Mouse (Mus musculus) right cerebral cortex, adult 18-20 months (tissue): ENCODE measurements around the gene Fam160a2.
A peak's percentile ranks its signal among the peaks of the same experiment; 100 is the strongest.
"Not testable (repeated sequence)": the region's sequence is repeated elsewhere in the genome, so short reads cannot be mapped to it uniquely, and the experiment has no call there.

Source experiments
- DNase-seq: peaks from one replicate; pipeline ENCODE4 v3.0.0; 2022; ENCODE audit warnings: mixed read lengths

Fam160a2 gene

GRCm38 (mm10) chr7:105390236-105390635 lies 9.6 kb downstream of the Fam160a2 start:
- DNase-seq, result no peak

- DNase-seq, result no peak
Measured at GRCm38 (mm10) chr7:105387696-105388095, 12.2 kb downstream of the Fam160a2 start.

- no peak for DNase-seq
Measured at GRCm38 (mm10) chr7:105380329-105380728, 19.5 kb downstream of the Fam160a2 start.

GRCm38 (mm10) chr7:105374866-105375265 lies 25.0 kb downstream of the Fam160a2 start, which contains the start of gene Gm5901:
TSS of gene Gm5901 (plus strand) at chr7:105375038.
- DNase-seq, result no peak

GRCm38 (mm10) chr7:105373976-105374375 lies 25.9 kb downstream of the Fam160a2 start:
- peak; percentile 17 for DNase-seq

GRCm38 (mm10) chr7:105373509-105373908 lies 26.3 kb downstream of the Fam160a2 start:
- DNase-seq, result no peak

GRCm38 (mm10) chr7:105372912-105373311 lies 26.9 kb downstream of the Fam160a2 start:
- no peak for DNase-seq

- no peak for DNase-seq
Measured at GRCm38 (mm10) chr7:105368521-105368920, 31.3 kb downstream of the Fam160a2 start.

GRCm38 (mm10) chr7:105367930-105368329 lies 31.9 kb downstream of the Fam160a2 start, which contains the start of gene Olfr692:
TSS of gene Olfr692 (plus strand) at chr7:105368230.
- DNase-seq, result no peak

- no peak for DNase-seq
Measured at GRCm38 (mm10) chr7:105367268-105367667, 32.6 kb downstream of the Fam160a2 start.

- no peak for DNase-seq
Measured at GRCm38 (mm10) chr7:105361713-105362112, 38.1 kb downstream of the Fam160a2 start.

- not testable (repeated sequence) for DNase-seq
Measured at GRCm38 (mm10) chr7:105356487-105356886, 43.4 kb downstream of the Fam160a2 start.

GRCm38 (mm10) chr7:105356064-105356463 lies 43.8 kb downstream of the Fam160a2 start:
- DNase-seq, result not testable (repeated sequence)

- no peak for DNase-seq
Measured at GRCm38 (mm10) chr7:105342752-105343151, 57.1 kb downstream of the Fam160a2 start.

- no peak for DNase-seq
Measured at GRCm38 (mm10) chr7:105342170-105342569, 57.7 kb downstream of the Fam160a2 start, which contains the start of gene Olfr691. TSS of gene Olfr691 (minus strand) at chr7:105342270.

- DNase-seq, result no peak
Measured at GRCm38 (mm10) chr7:105334004-105334403, 65.8 kb downstream of the Fam160a2 start, which contains the start of gene Olfr690. TSS of gene Olfr690 (minus strand) at chr7:105334104.

- DNase-seq, result no peak
Measured at GRCm38 (mm10) chr7:105325302-105325701, 74.6 kb downstream of the Fam160a2 start.
